9 mouse cellular contexts compared by ENCODE assay signal in the genomic region with DNA sequence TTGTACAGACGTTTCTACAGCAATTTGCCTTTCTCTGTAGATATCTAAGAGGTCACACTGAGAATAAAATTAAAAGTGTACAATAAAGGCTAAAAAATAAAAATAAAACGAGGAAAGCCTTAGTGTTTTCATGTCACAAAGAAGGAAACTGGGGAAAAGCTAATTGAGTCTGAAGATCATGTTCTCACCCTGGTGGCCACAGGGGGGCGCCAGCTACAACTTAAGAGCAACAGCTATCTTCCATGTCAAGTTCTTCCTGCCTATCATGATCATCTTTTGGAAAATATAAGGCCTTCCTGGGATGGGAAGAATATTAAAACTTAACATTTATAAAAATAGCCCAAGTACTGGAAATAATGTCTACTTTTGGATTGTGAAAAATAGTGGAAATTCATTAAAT.
DNase-seq lines count a peak whose midpoint lies in the region; ATAC-seq and TF ChIP-seq lines count a peak whose summit lies in the region.
"Had no signal": no experiment of that assay in that cellular context is flagged by ENCODE, and none has a peak within 500 bp of the region (broad histone marks: within the 10 kb centered on the region; RNA-seq: fewer than 3 reads in every experiment).

No protein-coding gene starts in this region.

- H3K27me3 ChIP-seq in kidney, embryonic 14.5 days (ENCODE audit: control insufficient read depth, insufficient read depth, low read length): no peaks in the 10 kb centered on the region
- H3K27me3 ChIP-seq in ES-Bruce4 (ENCODE audit: control insufficient read depth, insufficient read depth, low read length, poor library complexity, severe bottlenecking): no peaks in the 10 kb centered on the region
- no peaks in the 10 kb centered on the region for H3K27me3 ChIP-seq in embryonic facial prominence, embryonic 11.5 days (ENCODE audit: control insufficient read depth, insufficient read depth, low read length)
- H3K27me3 ChIP-seq: midbrain, embryonic 12.5 days had no signal

- H3K36me3 ChIP-seq in kidney, embryonic 14.5 days (ENCODE audit: control insufficient read depth, insufficient read depth, low read length): no peaks in the 10 kb centered on the region
- H3K36me3 ChIP-seq in ES-Bruce4 (ENCODE audit: control insufficient read depth, insufficient read depth, low read length, poor library complexity, severe bottlenecking): no peaks in the 10 kb centered on the region
- no peaks in the 10 kb centered on the region for H3K36me3 ChIP-seq in embryonic facial prominence, embryonic 11.5 days (replicated peaks; ENCODE audit: control insufficient read depth, insufficient read depth, low read depth, low read length)
- H3K36me3 ChIP-seq: midbrain, embryonic 12.5 days had no signal

- no peaks in the 10 kb centered on the region for H3K4me1 ChIP-seq in kidney, embryonic 14.5 days (ENCODE audit: control insufficient read depth, insufficient read depth, low read length)
- no peaks in the 10 kb centered on the region for H3K4me1 ChIP-seq in ES-Bruce4 (ENCODE audit: control insufficient read depth, insufficient read depth, low read length)
- no peaks in the 10 kb centered on the region for H3K4me1 ChIP-seq in embryonic facial prominence, embryonic 11.5 days (ENCODE audit: control insufficient read depth, insufficient read depth, low read length)
- H3K4me1 ChIP-seq: midbrain, embryonic 12.5 days had no signal

- TF ChIP-seq CTCF in ES-Bruce4 (IDR thresholded peaks at IDR 0.05; ENCODE audit: low read depth, low read length): peak; percentile 54

- H3K27ac ChIP-seq in kidney, embryonic 14.5 days (ENCODE audit: low read depth, low read length): no peak overlapping the region
- no peak overlapping the region for H3K27ac ChIP-seq in ES-Bruce4 (ENCODE audit: insufficient read depth, low read length)
- no peak overlapping the region for H3K27ac ChIP-seq in embryonic facial prominence, embryonic 11.5 days (replicated peaks; ENCODE audit: low read depth, low read length)
- H3K27ac ChIP-seq: midbrain, embryonic 12.5 days had no signal

- 37% methylated on average over 3 of the region's 3 CpGs for WGBS in kidney, embryonic 14.5 days
- WGBS in embryonic facial prominence, embryonic 11.5 days: 25% methylated on average over 3 of the region's 3 CpGs

- no peak for TF ChIP-seq POLR2A in ES-Bruce4 (IDR thresholded peaks at IDR 0.05; ENCODE audit: insufficient read depth, low read length)

- H3K4me2 ChIP-seq in kidney, embryonic 14.5 days (replicated peaks; ENCODE audit: low read depth, low read length): no peak overlapping the region
- H3K4me2 ChIP-seq in embryonic facial prominence, embryonic 11.5 days (ENCODE audit: low read depth, low read length): no peak overlapping the region
- H3K4me2 ChIP-seq: midbrain, embryonic 12.5 days had no signal

- no peaks in the 10 kb centered on the region for H3K9me3 ChIP-seq in kidney, embryonic 14.5 days (ENCODE audit: control insufficient read depth, low read length)
- H3K9me3 ChIP-seq in ES-Bruce4 (replicated peaks; ENCODE audit: control insufficient read depth, insufficient read depth, low read length, poor library complexity, severe bottlenecking): no peaks in the 10 kb centered on the region
- no peaks in the 10 kb centered on the region for H3K9me3 ChIP-seq in embryonic facial prominence, embryonic 11.5 days (replicated peaks; ENCODE audit: control insufficient read depth, low read length)
- H3K9me3 ChIP-seq: midbrain, embryonic 12.5 days had no signal

- TF ChIP-seq EP300 in ES-Bruce4 (IDR thresholded peaks at IDR 0.05; ENCODE audit: insufficient read depth, low read depth, low read length): no peak

- H3K9ac ChIP-seq in kidney, embryonic 14.5 days (ENCODE audit: low read depth, low read length): no peak overlapping the region
- H3K9ac ChIP-seq in ES-Bruce4 (ENCODE audit: low read depth, poor library complexity, severe bottlenecking): no peak overlapping the region
- no peak overlapping the region for H3K9ac ChIP-seq in embryonic facial prominence, embryonic 11.5 days (replicated peaks; ENCODE audit: low read length)
- H3K9ac ChIP-seq: midbrain, embryonic 12.5 days had no signal

- no peak for ATAC-seq in kidney, embryonic 14.5 days (ENCODE audit: low FRiP score, low TSS enrichment)
- ATAC-seq in embryonic facial prominence, embryonic 11.5 days (replicated peaks; ENCODE audit: insufficient number of reproducible peaks, low FRiP score, low TSS enrichment, low read depth): no peak
- ATAC-seq in frontal cortex, adult (ENCODE audit: low TSS enrichment): no peak

- no peak overlapping the region for H3K4me3 ChIP-seq in kidney, embryonic 14.5 days (ENCODE audit: low read length)
- no peak overlapping the region for H3K4me3 ChIP-seq in ES-Bruce4 (ENCODE audit: low read depth, low read length)
- H3K4me3 ChIP-seq in embryonic facial prominence, embryonic 11.5 days (ENCODE audit: low read depth, low read length): no peak overlapping the region
- H3K4me3 ChIP-seq: midbrain, embryonic 12.5 days had no signal

- DNase-seq in kidney, postnatal 10 days: peak; percentile 38
- DNase-seq in adrenal gland, postnatal 25 days: peak; percentile 41
- DNase-seq in embryonic facial prominence, embryonic 11.5 days (ENCODE audit: low spot score): peak; percentile 52
- no peak for DNase-seq in heart, postnatal 4 days
- no peak for DNase-seq in urinary bladder, postnatal 10 days (ENCODE audit: low spot score)

Comparison
In these comparisons a context has a peak if more than half of its experiments do, and no peak if none do; other contexts are left out.
1. DNase-seq: peak in kidney, postnatal 10 days (single experiment), adrenal gland, postnatal 25 days (single experiment) and embryonic facial prominence, embryonic 11.5 days (single experiment); none in heart, postnatal 4 days (single experiment) and urinary bladder, postnatal 10 days (single experiment).